Mouse (Mus musculus) G1E (cell line): ENCODE results near the gene Msi1.

ENCODE experiments used
- CTCF ChIP-seq: IDR thresholded peaks from 2 replicates; pipeline ENCODE4 v1.5.1; 2012; ENCODE audit warnings: low read depth, low read length, inconsistent platforms, mixed read lengths
- GATA1 ChIP-seq: IDR thresholded peaks from 2 replicates; pipeline ENCODE4 v1.6.1; 2012; ENCODE audit warnings: borderline replicate concordance, low read length, inconsistent platforms, mixed read lengths
- POLR2AphosphoS5 ChIP-seq: IDR thresholded peaks from 2 replicates; pipeline ENCODE4 v1.6.1; 2012; ENCODE audit warnings: low read depth, low read length, inconsistent platforms; ENCODE audit not compliant: insufficient replicate concordance
- TAL1 ChIP-seq: conservative IDR thresholded peaks from 2 replicates; pipeline ENCODE4 v1.6.1; 2012; ENCODE audit warnings: low read depth, low read length, inconsistent platforms, mixed read lengths

DNA sequence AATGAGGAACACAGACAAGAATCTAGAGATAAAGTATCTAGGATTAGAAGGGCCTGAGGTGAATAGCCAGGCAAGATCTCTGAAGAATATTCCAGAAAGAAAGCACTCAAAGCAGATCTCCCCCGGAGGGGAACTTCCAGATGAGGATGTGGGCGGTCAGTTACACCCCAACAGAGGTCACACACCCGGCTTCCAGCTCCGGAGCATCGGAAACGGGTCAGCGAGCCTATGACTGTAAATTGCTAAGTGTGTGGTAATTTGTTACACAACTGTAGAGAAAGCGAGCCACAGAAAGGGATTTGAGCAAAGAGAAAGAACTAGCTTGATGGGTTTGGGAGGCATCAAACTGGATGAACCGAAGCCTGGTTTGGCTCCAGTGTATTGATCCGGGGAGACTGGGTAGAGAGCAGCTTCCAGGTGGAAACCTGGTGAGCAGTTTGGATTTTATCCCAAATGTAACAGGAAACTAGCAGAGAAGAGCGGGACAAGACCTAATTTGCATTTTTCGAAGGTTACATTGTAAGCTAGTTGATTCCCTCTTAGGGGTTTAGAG lies 71.1 kb downstream of the Msi1 start:
- TF ChIP-seq CTCF = no peak
- TF ChIP-seq GATA1 = no peak
- no peak for TF ChIP-seq POLR2AphosphoS5
- no peak for TF ChIP-seq TAL1
